Mouse (Mus musculus) heart, adult 2 months (tissue): Measurements from ENCODE around the gene Gtf2f2. TPM values are rescaled to one million over a fixed set of nuclear protein-coding genes. Genes with fewer than 3 reads are reported as not detected.

Experiments
- DNase-seq, 2 experiments: peaks; one replicate each; pipeline ENCODE4 v3.0.0; 2021
- H3K27ac ChIP-seq: fragments of 200-600 bp; 2 replicates; pipeline ENCODE4 v1.8.1; 2022
- H3K27me3 ChIP-seq: fragments of 200-500 bp; 2 replicates; pipeline ENCODE4 v1.6.1; 2012; ENCODE audit warnings: mild to moderate bottlenecking, low read length, inconsistent platforms, mixed read lengths; ENCODE audit not compliant: control insufficient read depth, insufficient read depth
- H3K36me3 ChIP-seq: fragments of 200-500 bp; 2 replicates; pipeline ENCODE4 v1.6.1; 2012; ENCODE audit warnings: low read length, inconsistent platforms; ENCODE audit not compliant: control insufficient read depth, insufficient read depth
- H3K4me1 ChIP-seq: fragments of 200-500 bp; 2 replicates; pipeline ENCODE4 v1.6.1; 2011; ENCODE audit warnings: low read length; ENCODE audit not compliant: control insufficient read depth, insufficient read depth
- H3K4me3 ChIP-seq: fragments of 200-600 bp; 2 replicates; pipeline ENCODE4 v1.8.1; 2022
- H3K79me2 ChIP-seq: fragments of 200-500 bp; replicated peaks from 2 replicates; pipeline ENCODE4 v1.6.1; 2012; ENCODE audit warnings: mild to moderate bottlenecking, inconsistent platforms, low read length, moderate library complexity, mixed read lengths; ENCODE audit not compliant: control insufficient read depth, insufficient read depth
- H3K9ac ChIP-seq: fragments of 200-500 bp; 2 replicates; pipeline ENCODE4 v1.6.1; 2012; ENCODE audit warnings: low read depth, mild to moderate bottlenecking, control low read depth, inconsistent platforms, low read length, mixed read lengths
- CTCF ChIP-seq: fragments of 200-600 bp; IDR thresholded peaks from 2 replicates; pipeline ENCODE4 v1.8.1; 2022; ENCODE audit warnings: antibody characterized with exemption, mild to moderate bottlenecking, moderate library complexity
- EP300 ChIP-seq: fragments of 200-500 bp; IDR thresholded peaks from 2 replicates; pipeline ENCODE4 v1.6.1; 2011; ENCODE audit warnings: low read depth, low read length, control low read depth; ENCODE audit not compliant: insufficient read depth
- POLR2A ChIP-seq: fragments of 200-500 bp; IDR thresholded peaks from 2 replicates; pipeline ENCODE4 v1.6.1; 2011; ENCODE audit warnings: mild to moderate bottlenecking, low read depth, low read length, control low read depth; ENCODE audit not compliant: insufficient read depth
- WGBS: fragments of 180-500 bp; shearing (Covaris S2); methylation state at CpG from one replicate; pipeline ENCODE4 v1.1.7; 2018; 5-methylcytosine and 5-hydroxymethylcytosine counted together
- intact Hi-C: fragments of 180-260 bp; cut with DNase I; formaldehyde crosslinking; loops from one replicate; pipeline ENCODE4 v1.15.1; 2025
- polyA plus RNA-seq: library from polyadenylated mRNA; depleted of rRNA; stranded (reverse); fragments of >200 nt; gene quantifications from 2 replicates; pipeline ENCODE4 v1.2.3, GENCODE M21; 2012
- total RNA-seq, 2 experiments: library from RNA; stranded (reverse); gene quantifications; 2 replicates each; pipeline ENCODE4 v1.2.3; 2021

Gtf2f2 gene
- total and polyA plus RNA-seq, 3 experiments: 2.6 to 12.3 (median 10.2) TPM

DNA sequence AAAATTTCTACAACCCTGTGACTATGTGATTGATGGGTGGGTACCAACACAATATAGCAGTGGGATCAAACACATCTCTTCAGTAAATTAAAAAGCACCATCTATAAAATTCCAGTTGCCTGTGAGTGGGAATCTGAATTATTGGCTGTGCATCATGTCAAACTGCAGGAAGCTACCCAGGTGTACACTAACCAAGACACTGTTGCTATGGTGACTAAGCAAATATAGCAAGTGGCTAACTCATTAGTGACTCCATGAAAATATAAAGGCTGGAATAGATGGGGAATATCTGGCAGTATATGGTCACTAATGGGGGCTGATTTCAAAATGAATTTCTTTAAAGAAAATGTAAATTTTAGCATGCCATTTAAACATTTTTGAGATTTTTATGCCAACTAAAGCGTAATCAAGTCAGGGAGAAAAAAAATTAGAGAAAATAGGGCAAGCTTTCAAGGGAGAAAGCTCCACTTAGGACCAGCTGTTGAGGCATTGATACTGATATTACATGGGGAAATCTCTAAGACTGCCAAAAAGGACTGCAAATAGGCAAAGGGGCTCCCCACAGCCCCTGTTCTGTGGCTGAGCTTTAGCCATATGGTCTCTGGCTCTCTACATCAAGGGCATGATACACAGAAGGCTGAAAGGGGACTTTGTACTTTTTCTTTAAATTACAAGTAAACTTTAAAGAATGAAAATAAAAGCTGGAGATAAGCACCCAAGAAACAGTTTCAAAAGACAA is 87.2 kb downstream of the Gtf2f2 start:
- Histone ChIP-seq H3K4me1 (no peaks in the 10 kb centered on the region; the same call in 1 of the 2 replicates), H3K9ac (no peak overlapping the region), H3K79me2 (no peaks in the 10 kb centered on the region), H3K27ac (no peak overlapping the region), H3K36me3 (no peaks in the 10 kb centered on the region), H3K4me3 (no peak overlapping the region), H3K27me3 (no peaks in the 10 kb centered on the region)
- intact Hi-C loops: no loop called here
- TF ChIP-seq CTCF (no peak), EP300 (no peak), POLR2A (no peak)
- DNase-seq: no peak
- WGBS: 88% methylated on average over 1 of the region's 1 CpGs

DNA sequence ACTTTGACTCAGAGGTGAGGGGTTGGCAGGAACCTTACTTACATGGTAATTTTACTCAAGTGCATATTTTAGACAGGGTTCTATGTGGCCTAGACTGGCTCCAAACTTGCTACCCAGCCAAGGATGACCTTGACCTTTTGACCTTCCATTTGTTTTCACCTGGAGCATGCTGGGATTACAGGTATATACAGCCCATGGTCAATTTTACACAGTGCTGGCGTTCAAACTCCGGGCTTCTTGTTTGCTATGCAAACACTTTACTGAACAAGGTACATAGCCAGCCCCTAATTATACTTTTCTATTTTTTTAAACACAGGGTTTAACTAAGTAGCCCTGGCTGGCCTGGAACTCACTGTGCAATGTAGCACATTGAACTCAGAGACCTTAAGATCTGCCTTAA is 98.0 kb downstream of the Gtf2f2 start:
- 98% methylated on average over 2 of the region's 2 CpGs for WGBS

DNA sequence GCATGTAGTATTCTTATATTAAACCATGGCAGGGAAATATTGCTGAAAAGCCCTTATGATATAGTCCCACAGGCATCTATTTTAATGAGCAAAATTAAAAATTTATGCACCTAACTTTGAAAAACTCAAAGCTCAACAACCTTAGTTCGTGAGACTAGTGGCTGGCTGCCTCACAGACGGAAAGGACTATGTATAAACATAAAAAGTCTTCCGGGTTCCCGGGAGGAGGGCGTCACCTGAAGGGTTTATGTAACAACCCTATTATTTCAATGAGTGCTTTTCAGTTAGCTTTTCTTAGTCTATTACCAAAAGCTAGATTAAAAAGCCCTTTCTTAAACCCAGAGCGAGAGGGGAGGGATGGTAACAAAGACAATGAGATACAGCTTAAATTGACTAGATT is 98.7 kb downstream of the Gtf2f2 start:
- no peak overlapping the region for H3K4me3 ChIP-seq
- intact Hi-C loops: no loop called here
- no peaks in the 10 kb centered on the region for H3K36me3 ChIP-seq
- no peaks in the 10 kb centered on the region for H3K27me3 ChIP-seq
- no peaks in the 10 kb centered on the region for H3K4me1 ChIP-seq
- DNase-seq: no peak
- no peaks in the 10 kb centered on the region for H3K79me2 ChIP-seq
- WGBS: 93% methylated on average over 6 of the region's 6 CpGs
- H3K27ac ChIP-seq: no peak overlapping the region
- TF ChIP-seq CTCF (no peak), POLR2A (no peak), EP300 (no peak)
- no peak overlapping the region for H3K9ac ChIP-seq

More for the DNA sequence above, 98.0 kb downstream of the Gtf2f2 start:
- Histone ChIP-seq H3K4me1 (no peaks in the 10 kb centered on the region), H3K79me2 (no peaks in the 10 kb centered on the region), H3K36me3 (no peaks in the 10 kb centered on the region), H3K9ac (no peak overlapping the region), H3K27me3 (no peaks in the 10 kb centered on the region), H3K4me3 (no peak overlapping the region), H3K27ac (no peak overlapping the region)
- no peak for TF ChIP-seq POLR2A
- TF ChIP-seq EP300: no peak
- TF ChIP-seq CTCF: no peak
- no peak for DNase-seq
- intact Hi-C loops: no loop called here

DNA sequence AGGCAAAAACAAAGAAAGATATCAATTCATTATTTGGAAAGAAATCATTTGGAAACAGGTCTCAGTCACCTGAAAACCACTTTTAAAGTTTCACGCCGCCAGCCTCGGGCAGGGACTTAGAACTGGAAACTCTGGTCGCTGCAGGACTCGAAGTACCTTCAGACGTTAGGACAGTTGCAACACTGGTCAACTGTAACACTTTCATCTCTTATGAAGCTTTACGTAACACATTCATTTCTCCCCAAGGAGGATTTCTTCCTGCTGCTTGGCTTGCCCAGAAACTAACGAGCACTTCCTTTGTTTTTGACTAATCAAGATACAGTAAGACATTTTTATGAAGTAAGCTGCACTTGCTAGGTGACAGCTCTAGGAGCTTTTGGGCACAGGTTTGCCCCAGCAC is 103.7 kb downstream of the Gtf2f2 start:
- Histone ChIP-seq H3K27me3 (no peaks in the 10 kb centered on the region), H3K36me3 (no peaks in the 10 kb centered on the region; the same call in 1 of the 2 replicates), H3K79me2 (no peaks in the 10 kb centered on the region), H3K27ac (no peak overlapping the region), H3K4me1 (no peaks in the 10 kb centered on the region; the same call in 1 of the 2 replicates), H3K9ac (no peak overlapping the region), H3K4me3 (no peak overlapping the region)
- TF ChIP-seq CTCF (no peak), EP300 (no peak), POLR2A (no peak)
- 89% methylated on average over 8 of the region's 8 CpGs for WGBS
- DNase-seq: no peak
- intact Hi-C loops: no loop called here

DNA sequence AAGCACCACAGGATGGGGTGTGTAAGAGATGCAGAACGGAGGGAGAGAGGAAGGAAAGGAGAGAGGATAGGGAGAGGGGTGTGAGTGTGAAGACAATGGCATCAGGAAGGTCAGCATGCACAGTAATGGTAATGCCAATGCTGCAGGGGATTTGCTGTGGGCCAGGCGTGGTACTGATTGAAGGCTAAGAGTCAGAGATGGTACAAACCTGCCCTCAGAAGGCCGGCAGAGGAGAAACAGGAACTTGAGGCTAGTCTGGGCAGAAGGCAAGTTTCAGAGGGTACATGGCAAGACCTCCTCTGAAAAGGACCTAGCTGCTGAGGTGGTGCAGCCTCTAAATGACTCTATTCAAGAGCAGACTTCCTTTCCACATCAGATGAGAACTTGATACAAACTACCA is 105.7 kb downstream of the Gtf2f2 start:
- DNase-seq: no peak
- intact Hi-C loops: no loop called here
- WGBS: 94% methylated on average over 3 of the region's 3 CpGs
- H3K9ac ChIP-seq: no peak overlapping the region
- H3K4me3 ChIP-seq: no peak overlapping the region
- H3K79me2 ChIP-seq: no peaks in the 10 kb centered on the region
- H3K36me3 ChIP-seq: no peaks in the 10 kb centered on the region; the same call in 1 of the 2 replicates
- no peaks in the 10 kb centered on the region for H3K27me3 ChIP-seq
- TF ChIP-seq CTCF: no peak
- no peak for TF ChIP-seq POLR2A
- H3K27ac ChIP-seq: no peak overlapping the region
- H3K4me1 ChIP-seq: no peaks in the 10 kb centered on the region; the same call in 1 of the 2 replicates

DNA sequence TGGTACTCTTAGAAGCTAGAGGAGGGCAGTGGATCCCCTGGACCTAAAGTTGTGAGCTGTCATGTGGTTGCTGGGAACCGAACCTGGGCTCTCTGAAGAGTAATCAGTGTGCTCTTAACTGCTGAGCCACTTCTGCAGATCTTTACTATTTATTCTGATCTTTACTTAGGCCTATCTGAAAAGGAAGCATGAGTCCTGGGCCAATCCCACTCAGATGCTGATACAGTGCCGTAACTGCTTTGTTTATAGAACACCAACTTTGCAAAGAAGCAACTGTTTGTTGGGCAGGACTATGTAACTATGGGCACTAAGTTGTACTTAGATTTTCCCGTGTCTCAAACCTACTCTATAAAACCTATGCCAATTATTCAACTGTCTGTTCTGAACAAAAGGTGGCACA is 107.5 kb downstream of the Gtf2f2 start:
- H3K27ac ChIP-seq: no peak overlapping the region
- TF ChIP-seq POLR2A (no peak), EP300 (no peak), CTCF (no peak)
- H3K9ac ChIP-seq: no peak overlapping the region
- H3K36me3 ChIP-seq: no peaks in the 10 kb centered on the region; the same call in 1 of the 2 replicates
- WGBS: 85% methylated on average over 3 of the region's 3 CpGs
- no peaks in the 10 kb centered on the region; the same call in 1 of the 2 replicates for H3K4me1 ChIP-seq
- no peaks in the 10 kb centered on the region for H3K27me3 ChIP-seq
- H3K79me2 ChIP-seq: no peaks in the 10 kb centered on the region
- no peak overlapping the region for H3K4me3 ChIP-seq
- DNase-seq: no peak
- intact Hi-C loops: no loop called here
